Mouse (Mus musculus) adrenal gland, postnatal 36 days (tissue): ENCODE results near the gene Raly. TPM values are rescaled to one million over a fixed set of nuclear protein-coding genes. Genes with fewer than 3 reads are reported as not detected.

ENCODE experiments used
- total RNA-seq, 2 experiments: library from RNA; stranded (reverse); gene quantifications; 2 replicates each; pipeline ENCODE4 v1.2.3; 2021

Gene Raly
- total RNA-seq, 2 experiments from 2014 or later, result 187 to 234 TPM

Other genes with a start within 250 kb of the Raly start
- gene 1700003F12Rik, start 244.0 kb upstream of the Raly start, total RNA-seq, result under 1 TPM in 1 of 2 experiments, not detected in 1; 0.43 TPM
- not detected for gene Actl10, start 239.3 kb upstream of the Raly start, total RNA-seq
- gene Necab3, start 232.2 kb upstream of the Raly start, total RNA-seq, result 1 to 10 TPM; 1.1 to 1.5 TPM
- 1 to 10 TPM; 8.7 to 9.6 TPM for gene E2f1, start 221.2 kb upstream of the Raly start, total RNA-seq
- 10 to 100 TPM; 30.9 to 35.7 TPM for gene Pxmp4, start 187.4 kb upstream of the Raly start, total RNA-seq
- gene Zfp341, start 177.8 kb upstream of the Raly start, total RNA-seq, result 1 to 10 TPM; 2.6 to 3.0 TPM
- under 1 TPM in 1 of 2 experiments, not detected in 1; 0.63 TPM for gene 4930519P11Rik, start 177.7 kb upstream of the Raly start, total RNA-seq
- 100 to 1,000 TPM; 220 to 259 TPM for gene Chmp4b, start 139.4 kb upstream of the Raly start, total RNA-seq
- gene Gm14214, start 21.1 kb upstream of the Raly start, total RNA-seq, result not detected
- not detected for gene a, start 306 bp downstream of the Raly start, total RNA-seq
- 100 to 1,000 TPM; 129 to 170 TPM for gene Eif2s2, start 101.8 kb downstream of the Raly start, total RNA-seq
- 1 to 10 TPM; 7.2 to 9.1 TPM for gene Gm14226, start 227.2 kb downstream of the Raly start, total RNA-seq